Mouse (Mus musculus) lung, embryonic 16.5 days (tissue): ENCODE data around the gene Cldn13. TPM values are rescaled to one million over a fixed set of nuclear protein-coding genes. Genes with fewer than 3 reads are reported as not detected.
"Not testable (repeated sequence)": the region's sequence is repeated elsewhere in the genome, so short reads cannot be mapped to it uniquely, and the experiment has no call there.

Experiments used
- ATAC-seq: fragments of 200-750 bp; cut with Nextera tagmentation; 2 replicates; pipeline ENCODE4 v1.8.0; 2017; ENCODE audit warnings: low read depth, mild to moderate bottlenecking, moderate library complexity
- H3K27ac ChIP-seq: fragments of 300-500 bp; sonication (generic); 2 replicates; pipeline ENCODE4 v1.5.1; 2014; ENCODE audit warnings: mild to moderate bottlenecking, control low read depth, low read length
- H3K27me3 ChIP-seq: fragments of 300-500 bp; sonication (generic); 2 replicates; pipeline ENCODE4 v1.6.1; 2014; ENCODE audit warnings: low read depth, low read length, mixed read lengths; ENCODE audit not compliant: control insufficient read depth, insufficient read depth
- H3K36me3 ChIP-seq: fragments of 300-500 bp; sonication (generic); 2 replicates; pipeline ENCODE4 v1.6.1; 2014; ENCODE audit warnings: low read length; ENCODE audit not compliant: control insufficient read depth, insufficient read depth
- H3K4me1 ChIP-seq: fragments of 300-500 bp; sonication (generic); replicated peaks from 2 replicates; pipeline ENCODE4 v1.6.1; 2014; ENCODE audit warnings: low read length, mixed read lengths; ENCODE audit not compliant: control insufficient read depth, insufficient read depth
- H3K4me2 ChIP-seq: fragments of 300-500 bp; sonication (generic); 2 replicates; pipeline ENCODE4 v1.6.1; 2014; ENCODE audit warnings: low read depth, low read length, control low read depth
- H3K4me3 ChIP-seq: fragments of 300-500 bp; sonication (generic); 2 replicates; pipeline ENCODE4 v1.5.1; 2014; ENCODE audit warnings: mild to moderate bottlenecking, low read length, control low read depth
- H3K9ac ChIP-seq: fragments of 300-500 bp; sonication (generic); 2 replicates; pipeline ENCODE4 v1.6.1; 2014; ENCODE audit warnings: low read length, control low read depth
- H3K9me3 ChIP-seq: fragments of 300-500 bp; sonication (generic); 2 replicates; pipeline ENCODE4 v1.6.1; 2016; ENCODE audit warnings: low read length; ENCODE audit not compliant: control insufficient read depth
- WGBS: fragments of 180-500 bp; shearing (Covaris S2); extraction: QIAGEN DNeasy Blood & Tissue Kit; methylation state at CpG from one replicate; pipeline ENCODE4 v1.1.7; 2014; 5-methylcytosine and 5-hydroxymethylcytosine counted together
- polyA plus RNA-seq: library from polyadenylated mRNA; unstranded; fragments of >200 nt; fragmentation: Nextera tagmentation; extraction: Ambion mirVana; gene quantifications from 2 replicates; pipeline ENCODE4 v1.2.1, GENCODE M21; 2015

The Cldn13 gene
- polyA plus RNA-seq, 1 experiment from 2014 or later = 0.75 TPM

DNA sequence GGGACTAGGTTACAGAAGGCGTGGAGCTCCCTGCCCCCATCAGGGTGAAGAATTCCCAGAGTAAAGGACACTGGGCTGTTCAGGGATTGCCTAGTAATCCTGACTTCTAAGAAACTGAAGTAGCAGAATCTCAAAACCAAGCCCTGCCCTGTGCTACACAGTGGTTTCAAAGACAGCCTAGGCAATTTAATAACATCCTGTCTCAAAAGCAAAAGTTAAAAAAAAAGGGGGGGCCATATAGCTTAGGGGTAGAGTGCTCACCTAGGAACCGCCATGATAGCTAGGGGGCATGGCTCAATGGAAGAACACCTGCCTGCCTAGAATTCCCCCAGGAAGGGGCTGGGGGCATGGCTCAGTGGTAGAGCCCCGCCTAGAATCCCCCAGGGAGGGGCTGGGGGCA is 23.7 kb upstream of the Cldn13 start:
- Histone ChIP-seq H3K27ac (no peak overlapping the region), H3K9me3 (no peaks in the 10 kb centered on the region), H3K9ac (no peak overlapping the region), H3K27me3 (no peaks in the 10 kb centered on the region), H3K36me3 (peaks cover 4% of the 10 kb centered on the region; the same call in 1 of the 2 replicates), H3K4me1 (no peaks in the 10 kb centered on the region), H3K4me3 (no peak overlapping the region), H3K4me2 (no peak overlapping the region)
- ATAC-seq = no peak
- 79% methylated on average over 3 of the region's 3 CpGs for WGBS

- H3K36me3 ChIP-seq = peaks cover 4% of the 10 kb centered on the region; the same call in 1 of the 2 replicates
- H3K27me3 ChIP-seq = no peaks in the 10 kb centered on the region
- ATAC-seq = no peak
- no peak overlapping the region for H3K9ac ChIP-seq
- H3K9me3 ChIP-seq = no peaks in the 10 kb centered on the region
- H3K4me2 ChIP-seq = no peak overlapping the region
- no peak overlapping the region for H3K27ac ChIP-seq
- 81% methylated on average over 6 of the region's 6 CpGs for WGBS
- no peak overlapping the region for H3K4me3 ChIP-seq
- H3K4me1 ChIP-seq = no peaks in the 10 kb centered on the region; the same call in 1 of the 2 replicates
Observed at GRCm38 (mm10) chr5:134936626-134937185, 21.4 kb upstream of the Cldn13 start.

GRCm38 (mm10) chr5:134936051-134936450 is 20.7 kb upstream of the Cldn13 start:
- no peak for ATAC-seq
- no peak overlapping the region for H3K27ac ChIP-seq
- no peak overlapping the region for H3K4me2 ChIP-seq
- no peaks in the 10 kb centered on the region for H3K9me3 ChIP-seq
- no peak overlapping the region for H3K9ac ChIP-seq
- WGBS = 87% methylated on average over 6 of the region's 6 CpGs
- H3K36me3 ChIP-seq = peaks cover 4% of the 10 kb centered on the region; the same call in 1 of the 2 replicates
- H3K4me3 ChIP-seq = no peak overlapping the region
- H3K4me1 ChIP-seq = no peaks in the 10 kb centered on the region; the same call in 1 of the 2 replicates
- H3K27me3 ChIP-seq = no peaks in the 10 kb centered on the region

GRCm38 (mm10) chr5:134934666-134935065 is 19.3 kb upstream of the Cldn13 start:
- H3K36me3 ChIP-seq = no peaks in the 10 kb centered on the region
- H3K27me3 ChIP-seq = no peaks in the 10 kb centered on the region
- 78% methylated on average over 3 of the region's 3 CpGs for WGBS
- H3K4me2 ChIP-seq = no peak overlapping the region
- H3K4me3 ChIP-seq = no peak overlapping the region
- no peak overlapping the region for H3K9ac ChIP-seq
- no peaks in the 10 kb centered on the region for H3K9me3 ChIP-seq
- no peak overlapping the region for H3K27ac ChIP-seq
- ATAC-seq = no peak
- no peaks in the 10 kb centered on the region; the same call in 1 of the 2 replicates for H3K4me1 ChIP-seq

DNA sequence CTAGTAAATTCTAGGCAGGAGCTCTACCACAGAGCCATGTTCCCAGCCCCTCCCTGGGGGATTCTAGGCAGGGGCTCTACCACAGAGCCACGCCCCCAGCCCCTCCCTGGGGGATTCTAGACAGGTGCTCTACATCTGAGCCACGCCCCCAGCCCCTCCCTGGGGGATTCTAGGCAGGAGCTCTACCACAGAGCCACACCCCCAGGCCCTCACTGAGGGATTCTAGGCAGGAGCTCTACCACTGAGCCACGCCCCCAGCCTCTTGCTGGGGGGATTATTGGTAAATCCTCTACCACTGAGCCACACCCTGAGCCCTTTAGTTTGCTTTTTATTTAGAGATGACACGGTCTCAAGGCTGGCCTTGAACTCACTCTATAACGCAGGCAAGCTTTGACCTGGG is 18.4 kb upstream of the Cldn13 start:
- WGBS = 90% methylated on average over 5 of the region's 5 CpGs
- ATAC-seq, H3K4me2 ChIP-seq, H3K4me1 ChIP-seq, H3K4me3 ChIP-seq, H3K36me3 ChIP-seq, H3K9me3 ChIP-seq, H3K9ac ChIP-seq, H3K27ac ChIP-seq, H3K27me3 ChIP-seq: not testable (repeated sequence)

GRCm38 (mm10) chr5:134933281-134933680 is 18.0 kb upstream of the Cldn13 start:
- H3K4me1 ChIP-seq = no peaks in the 10 kb centered on the region; the same call in 1 of the 2 replicates
- H3K36me3 ChIP-seq = no peaks in the 10 kb centered on the region
- no peak for ATAC-seq
- WGBS = 85% methylated on average over 8 of the region's 8 CpGs
- H3K4me2 ChIP-seq = peak overlapping the region; percentile 82; the same call in 1 of the 2 replicates
- H3K4me3 ChIP-seq = no peak overlapping the region
- no peaks in the 10 kb centered on the region for H3K9me3 ChIP-seq
- H3K27ac ChIP-seq = no peak overlapping the region
- H3K27me3 ChIP-seq = no peaks in the 10 kb centered on the region
- H3K9ac ChIP-seq = no peak overlapping the region

DNA sequence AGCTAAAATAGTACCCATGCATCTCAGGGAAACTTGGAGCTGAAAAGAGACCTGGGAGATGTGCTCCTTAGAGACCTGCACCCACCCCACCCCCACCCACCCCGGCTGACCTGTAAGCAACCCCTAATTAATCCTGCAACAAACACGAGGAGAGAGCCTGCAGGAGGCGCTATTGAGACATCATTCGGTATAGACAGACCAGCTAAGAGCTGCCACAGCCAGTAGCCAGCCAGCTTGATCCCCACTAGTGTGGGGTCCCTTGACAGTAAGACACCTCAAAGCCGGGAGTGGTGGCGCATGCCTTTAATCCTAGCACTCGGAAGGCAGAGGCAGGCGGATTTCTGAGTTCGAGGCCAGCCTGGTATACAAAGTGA is 17.6 kb upstream of the Cldn13 start:
- peak overlapping the region; percentile 74 for H3K9ac ChIP-seq
- peak; percentile 47 for ATAC-seq
- peak overlapping the region; percentile 67 for H3K4me3 ChIP-seq
- no peaks in the 10 kb centered on the region for H3K9me3 ChIP-seq
- H3K36me3 ChIP-seq = no peaks in the 10 kb centered on the region
- no peaks in the 10 kb centered on the region for H3K27me3 ChIP-seq
- no peaks in the 10 kb centered on the region; the same call in 1 of the 2 replicates for H3K4me1 ChIP-seq
- no peak overlapping the region for H3K27ac ChIP-seq
- 43% methylated on average over 9 of the region's 9 CpGs for WGBS
- H3K4me2 ChIP-seq = peak overlapping the region; percentile 82

GRCm38 (mm10) chr5:134932179-134932902 is 17.0 kb upstream of the Cldn13 start, which contains the start of gene Mettl27:
Gene Mettl27 (plus strand): TSS chr5:134932368.
- Histone ChIP-seq H3K27me3 (no peaks in the 10 kb centered on the region), H3K9me3 (no peaks in the 10 kb centered on the region), H3K9ac (peak within 1 kb of the TSS; percentile 74), H3K4me2 (peak within 1 kb of the TSS; percentile 82), H3K27ac (peak within 1 kb of the TSS; percentile 65), H3K4me3 (peak within 1 kb of the TSS; percentile 67), H3K4me1 (no peaks in the 10 kb centered on the region; the same call in 1 of the 2 replicates), H3K36me3 (no peaks in the 10 kb centered on the region)
- WGBS = under 1% methylated on average over 41 of the region's 41 CpGs
- peak; percentile 98 for ATAC-seq

DNA sequence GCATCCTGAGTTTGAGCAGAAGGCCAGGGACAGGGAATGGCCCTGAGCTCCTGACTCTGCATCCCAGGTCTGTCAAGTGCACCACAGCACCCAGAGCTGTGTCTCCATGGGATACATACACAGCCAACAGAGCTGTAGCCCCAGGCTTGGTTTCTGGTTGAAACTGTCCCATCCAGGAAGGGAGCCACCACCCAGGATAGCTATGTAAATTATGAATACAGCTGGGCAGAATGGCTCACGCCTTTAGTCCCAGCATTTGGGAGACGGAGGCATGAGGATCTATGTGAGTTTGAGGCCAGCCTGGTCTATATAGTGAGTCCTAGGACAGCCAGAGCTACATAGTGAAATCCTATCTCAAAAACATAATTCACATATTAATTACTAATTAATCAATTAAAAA is 14.7 kb upstream of the Cldn13 start:
- no peak overlapping the region for H3K4me3 ChIP-seq
- H3K9me3 ChIP-seq = no peaks in the 10 kb centered on the region
- H3K4me1 ChIP-seq = no peaks in the 10 kb centered on the region; the same call in none of the 2 replicates
- no peak overlapping the region for H3K9ac ChIP-seq
- H3K27ac ChIP-seq = no peak overlapping the region
- no peaks in the 10 kb centered on the region for H3K36me3 ChIP-seq
- H3K27me3 ChIP-seq = no peaks in the 10 kb centered on the region
- no peak for ATAC-seq
- H3K4me2 ChIP-seq = no peak overlapping the region
- WGBS = 85% methylated on average over 2 of the region's 2 CpGs
